Mouse (Mus musculus): ENCODE data around the gene Azi2. TPM values are rescaled to one million over a fixed set of nuclear protein-coding genes. Genes with fewer than 3 reads are reported as not detected.

Gene Azi2
- total RNA-seq, 2 experiments from 2014 or later, result 68.8 to 70.0 TPM

DNA sequence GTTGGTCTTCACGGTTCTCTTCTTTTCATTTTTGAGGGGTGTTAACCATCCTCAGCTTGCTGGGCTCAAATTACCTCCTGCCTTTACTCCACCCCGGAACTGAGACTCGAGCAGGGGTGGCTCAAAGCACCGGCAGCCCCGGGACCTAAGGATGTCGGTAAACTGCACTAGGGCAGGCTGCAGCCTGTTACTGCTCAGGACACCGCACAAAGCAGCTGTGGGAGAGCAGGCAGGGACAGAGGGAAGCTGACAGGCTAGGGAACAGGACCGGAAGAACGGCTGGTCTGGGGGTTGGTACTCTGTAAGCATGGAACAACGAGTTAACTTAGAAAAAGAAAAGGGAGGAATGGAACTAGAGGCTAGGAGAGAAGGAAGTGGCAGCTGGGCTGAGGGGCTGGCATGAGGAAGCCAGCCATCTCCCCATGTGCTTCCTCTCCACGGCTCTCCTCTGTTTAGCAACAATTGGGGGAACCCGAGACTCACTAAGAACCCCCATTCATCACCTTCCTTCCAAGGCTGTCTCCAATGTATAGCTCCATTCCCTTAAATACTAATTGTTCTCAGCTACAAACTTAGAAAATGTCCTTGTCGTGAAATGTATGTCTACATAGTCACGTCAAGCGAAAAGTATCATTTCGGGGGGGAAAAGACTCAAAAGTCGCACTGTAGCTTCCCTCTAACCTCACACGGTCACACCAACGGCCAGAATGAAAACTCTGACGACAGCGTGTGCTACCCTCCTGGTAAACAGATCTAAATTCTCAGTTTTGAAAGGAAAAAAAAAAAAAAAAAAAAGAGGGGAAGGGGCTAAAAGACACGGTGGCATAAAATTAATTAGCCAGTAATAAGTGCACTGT, 42.5 kb downstream of the Azi2 start:
- DNase-seq (ENCODE audit: low spot score in 2 of 2), result no peak

DNA sequence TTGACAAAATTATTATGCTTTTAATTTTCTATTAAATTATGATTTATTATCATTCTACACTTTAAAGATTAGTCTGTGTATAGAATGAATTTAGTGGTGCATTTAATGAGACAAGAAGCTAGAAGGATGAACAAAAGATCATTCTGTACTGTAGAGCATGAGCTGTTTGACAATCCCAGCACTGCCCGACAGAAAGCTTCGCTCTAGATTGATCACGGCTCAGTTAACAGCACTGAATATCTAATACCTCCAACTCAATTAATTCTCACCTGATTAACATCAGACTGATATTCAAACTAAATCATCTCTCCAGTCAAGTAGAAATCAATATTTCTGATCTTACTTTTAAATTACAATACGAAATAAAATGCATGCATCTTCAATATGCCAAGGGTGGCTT, 43.5 kb downstream of the Azi2 start:
- DNase-seq (ENCODE audit: low spot score in 2 of 2), result no peak

DNA sequence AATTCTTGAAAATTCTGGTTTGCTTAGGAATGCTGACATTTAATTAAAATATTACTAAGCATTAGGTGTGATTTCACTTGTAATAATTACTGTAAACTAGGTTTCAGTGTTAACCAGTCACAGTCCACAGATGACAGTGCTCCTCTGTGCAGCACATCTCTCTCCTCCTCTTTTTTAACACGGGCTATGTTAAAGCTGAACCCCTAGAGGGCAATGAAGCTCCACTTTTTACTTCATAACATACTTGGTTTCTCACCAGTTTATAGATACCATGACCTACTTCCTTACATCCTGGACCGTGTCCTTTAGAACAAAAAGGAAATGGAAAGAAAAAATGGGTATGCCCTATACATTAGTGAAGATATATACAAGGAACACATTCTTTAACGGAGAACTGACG, 59.1 kb downstream of the Azi2 start:
- no peak for DNase-seq (ENCODE audit: low spot score in 2 of 2)

DNA sequence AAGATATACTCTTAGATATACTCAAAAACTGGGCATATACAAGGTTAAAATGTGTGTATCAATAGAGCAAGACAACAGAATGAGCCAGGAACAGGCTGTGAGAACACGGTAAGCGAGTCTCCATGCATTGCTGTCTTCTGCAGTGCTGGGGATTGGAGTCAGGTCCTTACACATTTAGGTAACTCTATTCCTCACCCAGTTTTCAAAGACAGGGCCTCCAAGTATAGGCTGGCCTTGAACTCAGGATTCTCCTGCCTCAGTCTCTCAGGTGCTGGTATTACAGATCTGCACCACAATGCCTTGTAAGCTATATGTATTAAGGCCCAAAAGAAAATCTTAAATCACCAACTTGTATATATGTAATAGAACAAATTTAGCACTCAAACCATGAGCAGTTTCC, 60.2 kb downstream of the Azi2 start:
- DNase-seq (ENCODE audit: low spot score in 2 of 2), result no peak

DNA sequence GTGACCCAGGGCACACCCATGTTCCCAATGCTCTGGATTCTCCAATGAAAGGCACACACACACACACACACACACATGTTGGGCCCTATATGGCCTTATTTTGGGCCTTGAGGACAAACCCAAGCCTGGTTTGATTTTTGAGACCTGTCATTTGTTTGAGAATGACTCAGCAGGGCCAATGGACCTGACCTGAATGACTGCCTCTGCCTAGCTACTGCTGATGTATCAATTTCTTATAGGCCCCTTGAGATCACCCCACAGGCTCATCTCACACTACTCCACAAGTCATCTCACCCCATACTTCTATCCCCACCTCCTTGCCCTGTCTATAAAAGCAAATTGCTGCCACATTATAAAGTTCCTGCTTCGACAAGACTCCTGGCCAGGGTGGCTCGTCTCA, 61.5 kb downstream of the Azi2 start:
- DNase-seq (ENCODE audit: low spot score in 2 of 2), result no peak

DNA sequence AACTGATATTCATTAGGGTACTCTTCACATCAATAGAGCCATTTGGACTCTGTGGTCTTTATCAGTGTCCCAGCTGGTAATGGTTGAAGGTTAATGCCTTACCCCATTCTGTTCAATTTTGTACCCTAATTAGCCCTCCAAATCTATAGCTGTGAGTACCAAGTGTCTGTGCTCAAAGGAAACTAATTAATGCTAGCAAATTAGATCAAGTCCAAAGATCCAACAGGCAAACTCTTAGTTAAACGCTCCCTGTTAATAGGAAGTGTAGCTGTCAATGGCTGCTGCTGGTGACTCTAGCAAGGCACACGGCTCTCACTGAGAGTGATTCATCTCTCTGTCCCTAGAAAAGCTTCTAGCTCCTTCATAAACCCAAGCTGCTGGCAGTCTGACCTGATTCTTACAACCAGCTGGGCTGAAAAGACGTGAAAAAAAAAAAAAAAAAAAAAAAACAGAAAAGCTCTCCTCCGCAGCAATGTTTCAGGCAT, 68.3 kb downstream of the Azi2 start:
- no peak for DNase-seq (ENCODE audit: low spot score in 2 of 2)

DNA sequence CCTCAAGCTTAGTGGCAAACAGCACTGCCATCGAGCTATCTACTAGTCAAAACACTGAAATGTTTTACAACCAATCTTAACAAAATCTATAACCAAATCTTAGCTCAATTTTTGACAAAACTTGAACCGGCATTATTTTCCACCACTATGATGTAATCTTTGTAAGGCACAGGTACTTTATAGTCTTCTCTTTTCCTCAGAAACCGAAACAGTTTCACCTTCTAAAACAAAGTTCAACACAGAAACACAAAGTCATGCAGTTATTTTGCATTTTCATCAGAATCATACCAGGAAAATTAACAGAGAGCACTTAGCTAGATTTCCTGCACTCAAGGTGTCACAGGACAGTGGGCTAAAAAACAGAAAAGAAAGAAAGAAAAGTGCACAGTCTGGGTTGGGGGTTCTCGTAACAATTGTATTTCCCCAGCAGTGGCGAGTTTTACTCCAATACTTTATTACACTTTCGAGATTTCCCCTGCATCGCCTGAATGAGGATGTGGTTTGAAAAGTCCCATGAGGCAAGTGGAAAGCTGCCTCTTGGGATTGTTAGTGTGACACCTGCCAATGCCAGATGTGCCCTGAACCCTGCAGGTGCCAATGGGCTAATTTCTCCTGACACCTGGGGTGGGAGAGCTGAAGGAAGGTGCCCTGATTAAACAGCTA, 69.5 kb downstream of the Azi2 start:
- DNase-seq (ENCODE audit: low spot score in 2 of 2), result no peak

DNA sequence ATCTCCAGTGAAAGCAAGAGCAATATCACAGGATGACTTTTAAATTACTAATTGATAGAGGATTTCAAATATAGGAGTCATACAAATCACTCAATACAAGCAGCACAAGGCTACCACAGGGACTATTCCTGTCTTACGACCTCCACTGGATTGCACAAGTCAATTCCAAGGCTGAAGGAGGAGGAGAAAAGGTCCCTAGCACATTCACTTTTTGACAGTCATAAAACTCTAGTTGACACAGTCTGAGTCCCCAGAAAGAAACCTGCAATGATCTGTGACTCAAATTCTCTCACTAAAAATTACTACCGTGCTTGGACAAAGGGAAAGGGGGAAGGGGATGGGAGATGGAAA, 70.0 kb downstream of the Azi2 start:
- DNase-seq (ENCODE audit: low spot score in 2 of 2), result no peak

Small RNAs within 50 kb of the gene (microRNA-seq; reads per million reads assigned to microRNA genes)
- 0 reads per million in 2 experiments for gene Gm22008

Other genes with a start within 250 kb of the Azi2 start
- gene Cmc1, start 109.7 kb downstream of the Azi2 start, total RNA-seq (2021), result 10 to 100 TPM; 13.8 TPM

Measured in left cerebral cortex, adult 18-20 months (tissue).